Mouse (Mus musculus): Measurements from ENCODE around the gene Ap1ar. TPM values are rescaled to one million over a fixed set of nuclear protein-coding genes. Genes with fewer than 3 reads are reported as not detected.

The Ap1ar gene
- polyA plus RNA-seq, 1 experiment from 2014 or later = 54.3 TPM

- Histone ChIP-seq H3K9ac (no peak overlapping the region), H3K4me2 (replicated peaks) (no peak overlapping the region), H3K27me3 (no peaks in the 10 kb centered on the region), H3K9me3 (replicated peaks) (no peaks in the 10 kb centered on the region), H3K36me3 (peaks cover 25% of the 10 kb centered on the region), H3K4me3 (replicated peaks) (no peak overlapping the region), H3K4me1 (no peaks in the 10 kb centered on the region), H3K27ac (replicated peaks) (no peak overlapping the region)
- ATAC-seq (ENCODE audit: insufficient number of reproducible peaks, low FRiP score, low TSS enrichment, low read depth) = 0 out of 2 replicates have a peak, but pooled peaks have one; percentile 29
- WGBS = 75% methylated on average over 11 of the region's 11 CpGs
Measured at GRCm38 (mm10) chr3:127818694-127819663, 18.3 kb downstream of the Ap1ar start.

- no peak for ATAC-seq (ENCODE audit: insufficient number of reproducible peaks, low FRiP score, low TSS enrichment, low read depth)
- Histone ChIP-seq H3K9ac (no peak overlapping the region), H3K27ac (replicated peaks) (no peak overlapping the region), H3K4me2 (replicated peaks) (no peak overlapping the region), H3K9me3 (replicated peaks) (no peaks in the 10 kb centered on the region), H3K27me3 (no peaks in the 10 kb centered on the region), H3K4me3 (replicated peaks) (no peak overlapping the region), H3K4me1 (no peaks in the 10 kb centered on the region), H3K36me3 (peaks cover 33% of the 10 kb centered on the region)
- WGBS = 54% methylated on average over 7 of the region's 7 CpGs
Measured at GRCm38 (mm10) chr3:127817120-127817683, 20.1 kb downstream of the Ap1ar start.

GRCm38 (mm10) chr3:127809103-127809502, 28.2 kb downstream of the Ap1ar start:
- WGBS = 85% methylated on average over 7 of the region's 7 CpGs
- no peak for ATAC-seq (ENCODE audit: insufficient number of reproducible peaks, low FRiP score, low TSS enrichment, low read depth)

GRCm38 (mm10) chr3:127807846-127808245, 29.5 kb downstream of the Ap1ar start:
- Histone ChIP-seq H3K4me1 (peaks cover 8% of the 10 kb centered on the region; the same call in 1 of the 2 replicates), H3K27ac (replicated peaks) (no peak overlapping the region), H3K36me3 (peaks cover 32% of the 10 kb centered on the region), H3K9ac (no peak overlapping the region), H3K4me3 (replicated peaks) (no peak overlapping the region), H3K4me2 (replicated peaks) (no peak overlapping the region), H3K27me3 (no peaks in the 10 kb centered on the region), H3K9me3 (replicated peaks) (no peaks in the 10 kb centered on the region)
- no peak for ATAC-seq (ENCODE audit: insufficient number of reproducible peaks, low FRiP score, low TSS enrichment, low read depth)
- WGBS = 57% methylated on average over 5 of the region's 5 CpGs

More at GRCm38 (mm10) chr3:127809103-127809502, 28.2 kb downstream of the Ap1ar start:
- Histone ChIP-seq H3K4me2 (replicated peaks) (no peak overlapping the region), H3K36me3 (peaks cover 40% of the 10 kb centered on the region), H3K27me3 (no peaks in the 10 kb centered on the region), H3K9ac (no peak overlapping the region), H3K4me3 (replicated peaks) (no peak overlapping the region), H3K27ac (replicated peaks) (no peak overlapping the region), H3K9me3 (replicated peaks) (no peaks in the 10 kb centered on the region), H3K4me1 (peaks cover 8% of the 10 kb centered on the region; the same call in 1 of the 2 replicates)

GRCm38 (mm10) chr3:127805991-127806390, 31.3 kb downstream of the Ap1ar start:
- no peak overlapping the region for H3K27ac ChIP-seq (replicated peaks)
- H3K9ac ChIP-seq = no peak overlapping the region
- WGBS = 93% methylated on average over 6 of the region's 6 CpGs
- no peak overlapping the region for H3K4me2 ChIP-seq (replicated peaks)
- H3K9me3 ChIP-seq (replicated peaks) = no peaks in the 10 kb centered on the region
- peaks cover 22% of the 10 kb centered on the region for H3K36me3 ChIP-seq
- ATAC-seq (ENCODE audit: insufficient number of reproducible peaks, low FRiP score, low TSS enrichment, low read depth) = no peak
- H3K27me3 ChIP-seq = no peaks in the 10 kb centered on the region
- H3K4me1 ChIP-seq = peaks cover 8% of the 10 kb centered on the region; the same call in 1 of the 2 replicates
- no peak overlapping the region for H3K4me3 ChIP-seq (replicated peaks)

- no peaks in the 10 kb centered on the region for H3K9me3 ChIP-seq (replicated peaks)
- no peak overlapping the region for H3K4me2 ChIP-seq (replicated peaks)
- H3K4me3 ChIP-seq (replicated peaks) = no peak overlapping the region
- peaks cover 6% of the 10 kb centered on the region; the same call in 1 of the 2 replicates for H3K4me1 ChIP-seq
- ATAC-seq (ENCODE audit: insufficient number of reproducible peaks, low FRiP score, low TSS enrichment, low read depth) = no peak
- no peak overlapping the region for H3K27ac ChIP-seq (replicated peaks)
- H3K36me3 ChIP-seq = peaks cover 19% of the 10 kb centered on the region
- no peak overlapping the region for H3K9ac ChIP-seq
- 88% methylated on average over 12 of the region's 12 CpGs for WGBS
- no peaks in the 10 kb centered on the region for H3K27me3 ChIP-seq
Measured at GRCm38 (mm10) chr3:127805071-127805470, 32.3 kb downstream of the Ap1ar start.

- H3K4me2 ChIP-seq (replicated peaks) = no peak overlapping the region
- no peaks in the 10 kb centered on the region for H3K27me3 ChIP-seq
- no peak overlapping the region for H3K9ac ChIP-seq
- no peak for ATAC-seq (ENCODE audit: insufficient number of reproducible peaks, low FRiP score, low TSS enrichment, low read depth)
- no peak overlapping the region for H3K27ac ChIP-seq (replicated peaks)
- 86% methylated on average over 4 of the region's 4 CpGs for WGBS
- no peaks in the 10 kb centered on the region for H3K9me3 ChIP-seq (replicated peaks)
- 0 out of 2 replicates have a peak, but pooled peaks cover 4% of the 10 kb centered on the region for H3K4me1 ChIP-seq
- H3K4me3 ChIP-seq (replicated peaks) = no peak overlapping the region
- H3K36me3 ChIP-seq = peaks cover 18% of the 10 kb centered on the region
Measured at GRCm38 (mm10) chr3:127804439-127804838, 32.9 kb downstream of the Ap1ar start.

- Histone ChIP-seq H3K9me3 (replicated peaks) (no peaks in the 10 kb centered on the region), H3K27me3 (no peaks in the 10 kb centered on the region), H3K36me3 (0 out of 2 replicates have a peak, but pooled peaks cover 4% of the 10 kb centered on the region), H3K4me3 (replicated peaks) (no peak overlapping the region), H3K9ac (no peak overlapping the region), H3K4me1 (no peaks in the 10 kb centered on the region), H3K4me2 (replicated peaks) (no peak overlapping the region), H3K27ac (replicated peaks) (no peak overlapping the region)
- WGBS = 54% methylated on average over 8 of the region's 8 CpGs
- no peak for ATAC-seq (ENCODE audit: insufficient number of reproducible peaks, low FRiP score, low TSS enrichment, low read depth)
Measured at GRCm38 (mm10) chr3:127802814-127803213, 34.5 kb downstream of the Ap1ar start.

GRCm38 (mm10) chr3:127801162-127801561, 36.2 kb downstream of the Ap1ar start:
- ATAC-seq (ENCODE audit: insufficient number of reproducible peaks, low FRiP score, low TSS enrichment, low read depth) = no peak
- Histone ChIP-seq H3K4me3 (replicated peaks) (no peak overlapping the region), H3K9me3 (replicated peaks) (no peaks in the 10 kb centered on the region), H3K27me3 (no peaks in the 10 kb centered on the region), H3K36me3 (no peaks in the 10 kb centered on the region), H3K4me2 (replicated peaks) (no peak overlapping the region), H3K27ac (replicated peaks) (no peak overlapping the region), H3K4me1 (no peaks in the 10 kb centered on the region), H3K9ac (no peak overlapping the region)
- 86% methylated on average over 8 of the region's 8 CpGs for WGBS

- H3K4me1 ChIP-seq = peaks cover under 1% of the 10 kb centered on the region; the same call in 1 of the 2 replicates
- no peak overlapping the region for H3K27ac ChIP-seq (replicated peaks)
- no peaks in the 10 kb centered on the region for H3K9me3 ChIP-seq (replicated peaks)
- H3K36me3 ChIP-seq = no peaks in the 10 kb centered on the region
- no peak overlapping the region for H3K4me2 ChIP-seq (replicated peaks)
- 95% methylated on average over 7 of the region's 7 CpGs for whole genome bisulfite sequencing
- H3K4me3 ChIP-seq (replicated peaks) = no peak overlapping the region
- H3K9ac ChIP-seq = no peak overlapping the region
- no peaks in the 10 kb centered on the region for H3K27me3 ChIP-seq
- no peak for ATAC-seq (ENCODE audit: insufficient number of reproducible peaks, low FRiP score, low TSS enrichment, low read depth)
Measured at GRCm38 (mm10) chr3:127796271-127796670, 41.1 kb downstream of the Ap1ar start.

- H3K36me3 ChIP-seq = no peaks in the 10 kb centered on the region
- H3K4me2 ChIP-seq (replicated peaks) = no peak overlapping the region
- no peak overlapping the region for H3K9ac ChIP-seq
- no peak overlapping the region for H3K4me3 ChIP-seq (replicated peaks)
- 97% methylated on average over 3 of the region's 3 CpGs for whole genome bisulfite sequencing
- peaks cover 4% of the 10 kb centered on the region; the same call in 1 of the 2 replicates for H3K4me1 ChIP-seq
- H3K9me3 ChIP-seq (replicated peaks) = no peaks in the 10 kb centered on the region
- H3K27ac ChIP-seq (replicated peaks) = no peak overlapping the region
- no peak for ATAC-seq (ENCODE audit: insufficient number of reproducible peaks, low FRiP score, low TSS enrichment, low read depth)
- H3K27me3 ChIP-seq = no peaks in the 10 kb centered on the region
Measured at GRCm38 (mm10) chr3:127795762-127796161, 41.6 kb downstream of the Ap1ar start.
